Mouse (Mus musculus) limb, embryonic 11.5 days (tissue): ENCODE results near the gene Nmnat2. TPM values are rescaled to one million over a fixed set of nuclear protein-coding genes. Genes with fewer than 3 reads are reported as not detected.

Source experiments
- ATAC-seq: fragments of 200-750 bp; cut with Nextera tagmentation; 2 replicates; pipeline ENCODE4 v1.8.0; 2017; ENCODE audit warnings: low read depth; ENCODE audit not compliant: insufficient number of reproducible peaks, low FRiP score, low TSS enrichment
- DNase-seq: peaks from one replicate; pipeline ENCODE4 v3.0.0-alpha.2; 2015; ENCODE audit warnings: low spot score
- H3K27ac ChIP-seq: fragments of 300-500 bp; sonication (generic); replicated peaks from 2 replicates; pipeline ENCODE4 v1.5.1; 2014; ENCODE audit warnings: low read depth, mild to moderate bottlenecking, low read length
- H3K27me3 ChIP-seq: fragments of 300-500 bp; sonication (generic); 2 replicates; pipeline ENCODE4 v1.6.1; 2014; ENCODE audit warnings: mild to moderate bottlenecking, low read length, mixed read lengths; ENCODE audit not compliant: control insufficient read depth, insufficient read depth
- H3K36me3 ChIP-seq: fragments of 300-500 bp; sonication (generic); 2 replicates; pipeline ENCODE4 v1.6.1; 2014; ENCODE audit warnings: mild to moderate bottlenecking, low read length, moderate library complexity, mixed read lengths; ENCODE audit not compliant: control insufficient read depth, insufficient read depth
- H3K4me1 ChIP-seq: fragments of 300-500 bp; sonication (generic); 2 replicates; pipeline ENCODE4 v1.6.1; 2014; ENCODE audit warnings: low read length, mixed read lengths; ENCODE audit not compliant: control insufficient read depth, insufficient read depth
- H3K4me2 ChIP-seq: fragments of 300-500 bp; sonication (generic); 2 replicates; pipeline ENCODE4 v1.6.1; 2014; ENCODE audit warnings: low read depth, mild to moderate bottlenecking, moderate library complexity; ENCODE audit not compliant: severe bottlenecking
- H3K4me3 ChIP-seq: fragments of 300-500 bp; sonication (generic); 2 replicates; pipeline ENCODE4 v1.5.1; 2014; ENCODE audit warnings: low read depth, low read length
- H3K9ac ChIP-seq: fragments of 300-500 bp; sonication (generic); 2 replicates; pipeline ENCODE4 v1.6.1; 2014; ENCODE audit warnings: mild to moderate bottlenecking, low read length
- H3K9me3 ChIP-seq: fragments of 300-500 bp; sonication (generic); 2 replicates; pipeline ENCODE4 v1.6.1; 2016; ENCODE audit warnings: low read length; ENCODE audit not compliant: control insufficient read depth
- WGBS: fragments of 180-500 bp; shearing (Covaris S2); extraction: QIAGEN DNeasy Blood & Tissue Kit; methylation state at CpG from one replicate; pipeline ENCODE4 v1.1.7; 2014; 5-methylcytosine and 5-hydroxymethylcytosine counted together
- polyA plus RNA-seq: library from polyadenylated mRNA; unstranded; fragments of >200 nt; fragmentation: Nextera tagmentation; extraction: Ambion mirVana; gene quantifications from 2 replicates; pipeline ENCODE4 v1.2.1, GENCODE M21; 2014

The Nmnat2 gene
- polyA plus RNA-seq, 1 experiment from 2014 or later: 0.37 TPM

DNA sequence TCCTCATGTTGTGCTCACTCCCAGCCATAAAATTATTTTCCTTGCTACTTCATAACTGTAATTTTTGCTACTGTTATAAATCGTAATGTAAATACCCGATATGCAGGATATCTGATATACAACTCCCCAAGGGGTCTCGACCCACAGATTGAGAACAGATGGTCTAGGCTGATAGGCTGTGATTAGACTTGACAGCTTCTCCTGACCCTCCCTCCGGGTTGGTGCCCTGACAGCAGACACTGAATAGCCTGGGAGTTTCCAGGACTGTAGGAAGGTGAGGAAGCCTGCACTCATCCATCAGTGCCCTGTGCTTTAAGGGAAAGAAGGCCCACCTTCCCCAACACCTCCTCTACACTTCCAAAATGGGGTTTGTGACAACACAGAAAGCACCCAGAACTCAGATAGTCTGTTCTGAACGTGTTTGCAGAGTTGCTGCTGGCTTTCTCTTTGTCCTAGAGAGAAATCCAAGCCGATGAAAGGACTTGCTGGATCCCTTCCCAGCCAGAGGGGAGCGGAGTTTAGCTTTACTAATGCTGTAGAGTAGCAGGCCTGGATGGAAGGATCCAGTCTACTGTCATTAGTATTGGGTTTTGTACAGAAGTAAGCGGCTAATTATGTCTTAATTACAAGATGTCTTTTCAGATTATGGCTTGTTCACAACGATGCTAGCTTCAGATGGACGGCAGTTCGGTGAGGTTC is 61.8 kb downstream of the Nmnat2 start:
- Histone ChIP-seq H3K27me3 (no peaks in the 10 kb centered on the region), H3K4me3 (no peak overlapping the region), H3K9me3 (no peaks in the 10 kb centered on the region), H3K9ac (no peak overlapping the region), H3K4me2 (no peak overlapping the region), H3K4me1 (peaks cover 4% of the 10 kb centered on the region; the same call in 1 of the 2 replicates), H3K27ac (no peak overlapping the region; the same call in 1 of the 2 replicates), H3K36me3 (no peaks in the 10 kb centered on the region)
- no peak for ATAC-seq
- peak; percentile 33 for DNase-seq
- 48% methylated on average over 11 of the region's 11 CpGs for WGBS

DNA sequence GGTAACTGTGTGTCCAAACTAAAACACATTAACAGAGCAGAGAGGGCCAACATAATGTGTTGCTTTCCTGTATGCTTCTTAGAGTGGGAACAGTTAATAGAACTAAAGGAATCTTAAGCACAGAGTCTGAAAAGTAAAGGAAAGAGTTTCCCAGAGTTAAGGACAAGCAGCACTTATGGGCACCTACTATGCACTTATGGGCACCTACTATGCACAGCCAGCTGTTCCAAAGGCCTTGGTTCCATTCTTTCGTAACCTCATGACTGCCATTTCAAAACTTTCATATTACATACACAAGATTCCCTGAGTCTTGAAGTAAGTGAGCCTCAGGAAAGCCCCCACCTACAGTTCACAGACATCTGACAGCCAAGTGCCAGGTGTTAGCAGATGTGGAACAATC is 64.3 kb downstream of the Nmnat2 start:
- no peaks in the 10 kb centered on the region for H3K27me3 ChIP-seq
- no peak overlapping the region for H3K4me3 ChIP-seq
- no peak for ATAC-seq
- WGBS: 90% methylated on average over 1 of the region's 1 CpGs
- H3K4me1 ChIP-seq: peaks cover 4% of the 10 kb centered on the region; the same call in 1 of the 2 replicates
- no peaks in the 10 kb centered on the region for H3K36me3 ChIP-seq
- no peak for DNase-seq
- no peak overlapping the region for H3K9ac ChIP-seq
- no peaks in the 10 kb centered on the region for H3K9me3 ChIP-seq
- no peak overlapping the region for H3K4me2 ChIP-seq
- no peak overlapping the region for H3K27ac ChIP-seq

DNA sequence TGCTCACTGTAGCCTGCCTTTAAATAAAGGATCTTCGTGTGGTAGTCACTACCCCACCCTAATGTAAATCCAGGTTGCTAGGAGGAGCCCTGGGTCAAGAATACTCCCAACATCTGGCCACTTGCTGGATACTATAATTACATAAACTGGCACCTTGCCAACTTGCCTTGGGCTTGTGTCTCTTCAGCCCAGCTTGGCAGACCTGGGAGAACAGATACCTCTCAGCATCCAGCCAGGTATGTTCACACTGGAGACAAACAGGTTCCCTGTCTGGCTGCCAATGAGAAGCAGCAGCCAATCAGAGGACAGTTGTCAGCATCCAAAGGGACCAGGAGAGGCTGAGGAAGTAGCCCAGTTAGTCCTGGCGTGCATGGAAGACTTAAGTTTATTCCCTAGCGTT is 64.8 kb downstream of the Nmnat2 start:
- Histone ChIP-seq H3K27me3 (no peaks in the 10 kb centered on the region), H3K4me2 (no peak overlapping the region), H3K4me3 (no peak overlapping the region), H3K27ac (no peak overlapping the region), H3K9ac (no peak overlapping the region), H3K4me1 (peaks cover 4% of the 10 kb centered on the region; the same call in 1 of the 2 replicates), H3K36me3 (no peaks in the 10 kb centered on the region), H3K9me3 (no peaks in the 10 kb centered on the region)
- no peak for ATAC-seq
- DNase-seq: no peak
- WGBS: 74% methylated on average over 3 of the region's 3 CpGs

DNA sequence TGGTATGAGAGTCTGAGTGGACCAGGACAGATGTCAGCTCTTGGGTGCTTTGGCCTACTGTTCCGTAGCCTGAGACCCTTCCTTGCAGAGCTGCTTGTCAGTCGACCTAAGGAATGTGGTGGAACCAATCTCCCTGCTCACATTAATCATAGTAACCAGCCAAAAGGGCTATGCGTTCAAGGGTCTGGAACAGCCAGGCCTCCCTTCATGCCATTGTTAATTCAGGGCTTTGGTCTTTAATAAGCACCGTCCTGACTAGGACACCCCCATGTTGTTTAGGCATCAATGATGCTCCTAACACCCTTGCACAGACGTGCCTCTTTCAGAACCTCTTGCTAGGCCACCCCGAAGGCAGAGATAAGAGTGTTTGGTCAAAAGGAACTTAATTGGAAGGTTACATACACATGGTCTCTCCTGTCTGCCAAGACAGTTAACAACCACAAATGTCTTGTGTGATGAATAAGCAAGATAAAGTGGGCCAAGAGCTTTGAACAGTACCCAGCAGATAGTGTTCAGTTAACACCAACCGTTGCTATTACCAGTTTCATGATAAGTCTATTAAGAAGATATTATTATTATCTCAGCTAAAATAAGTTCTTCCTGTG is 66.3 kb downstream of the Nmnat2 start:
- H3K4me1 ChIP-seq: peaks cover 4% of the 10 kb centered on the region; the same call in 1 of the 2 replicates
- H3K9me3 ChIP-seq: no peaks in the 10 kb centered on the region
- H3K27me3 ChIP-seq: no peaks in the 10 kb centered on the region
- no peak overlapping the region for H3K4me3 ChIP-seq
- H3K4me2 ChIP-seq: no peak overlapping the region
- DNase-seq (no peak), ATAC-seq (no peak)
- no peak overlapping the region for H3K27ac ChIP-seq
- H3K36me3 ChIP-seq: no peaks in the 10 kb centered on the region
- H3K9ac ChIP-seq: no peak overlapping the region
- WGBS: 40% methylated on average over 7 of the region's 7 CpGs

DNA sequence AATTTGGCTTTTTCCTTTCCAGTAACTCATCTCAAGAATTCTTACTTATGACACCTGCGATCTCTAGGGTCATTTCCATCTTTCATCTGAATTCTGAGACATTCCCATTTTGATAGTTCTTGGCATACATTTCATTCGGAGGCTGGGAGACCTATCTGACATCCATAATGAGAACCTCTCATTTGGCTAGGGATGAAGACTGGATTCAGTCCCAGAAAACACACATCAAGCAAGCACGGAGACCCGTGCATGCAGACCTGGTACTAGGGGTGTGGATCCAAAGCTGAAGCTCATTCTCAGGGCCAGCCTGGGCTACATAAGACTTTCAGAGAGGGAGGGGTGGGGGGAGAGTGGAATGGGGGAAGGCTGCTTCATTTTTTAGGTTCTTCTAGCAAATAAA is 68.2 kb downstream of the Nmnat2 start:
- no peak overlapping the region for H3K27ac ChIP-seq
- H3K9ac ChIP-seq: no peak overlapping the region
- no peaks in the 10 kb centered on the region for H3K4me1 ChIP-seq
- H3K4me3 ChIP-seq: no peak overlapping the region
- no peaks in the 10 kb centered on the region for H3K9me3 ChIP-seq
- ATAC-seq (no peak), DNase-seq (no peak)
- H3K4me2 ChIP-seq: no peak overlapping the region
- WGBS: 91% methylated on average over 4 of the region's 4 CpGs
- no peaks in the 10 kb centered on the region for H3K27me3 ChIP-seq
- no peaks in the 10 kb centered on the region for H3K36me3 ChIP-seq

DNA sequence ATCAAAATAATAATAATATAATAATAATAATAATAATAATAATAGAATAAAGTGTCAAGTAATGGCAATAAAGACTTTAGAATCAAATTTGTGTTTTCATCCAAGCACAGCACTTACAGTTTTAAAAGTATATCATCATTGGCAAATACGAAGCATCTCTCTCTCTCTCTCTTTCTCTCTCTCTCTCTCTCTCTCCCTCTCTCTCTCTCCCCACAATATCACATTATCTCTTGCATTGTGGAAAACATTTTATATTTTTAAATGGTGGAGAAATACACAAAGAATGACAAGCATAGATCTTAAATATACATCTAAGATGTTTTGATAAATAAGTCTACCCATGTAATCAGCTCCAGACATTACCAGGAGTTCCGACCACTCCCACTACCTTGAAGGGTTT is 69.1 kb downstream of the Nmnat2 start:
- WGBS: 87% methylated on average over 2 of the region's 2 CpGs

DNA sequence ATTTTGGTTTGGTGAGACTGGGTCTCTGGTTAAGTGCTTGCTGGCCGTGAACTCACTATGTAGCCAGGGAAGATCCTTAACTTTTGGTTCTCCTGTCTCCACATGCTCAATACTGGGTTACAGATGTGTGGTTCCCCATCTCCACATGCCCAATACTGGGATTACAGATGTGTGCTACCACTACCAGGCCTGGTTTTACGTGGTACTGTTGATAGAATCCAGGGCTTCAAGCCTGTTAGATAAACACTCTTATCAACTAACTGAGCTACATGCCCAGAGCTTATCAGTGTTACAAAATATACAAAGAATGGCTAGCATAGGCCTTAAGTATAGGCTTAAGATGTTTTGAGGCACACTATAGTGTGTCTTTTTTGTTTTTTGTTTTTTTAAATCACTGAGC is 69.7 kb downstream of the Nmnat2 start:
- DNase-seq (no peak), ATAC-seq (no peak)
- Histone ChIP-seq H3K9ac (no peak overlapping the region), H3K4me1 (no peaks in the 10 kb centered on the region), H3K36me3 (no peaks in the 10 kb centered on the region), H3K4me2 (no peak overlapping the region), H3K27me3 (no peaks in the 10 kb centered on the region), H3K9me3 (no peaks in the 10 kb centered on the region), H3K27ac (no peak overlapping the region), H3K4me3 (no peak overlapping the region)
- 49% methylated on average over 2 of the region's 2 CpGs for WGBS

More for the DNA sequence above, 69.1 kb downstream of the Nmnat2 start:
- H3K36me3 ChIP-seq: no peaks in the 10 kb centered on the region
- DNase-seq (no peak), ATAC-seq (no peak)
- H3K27me3 ChIP-seq: no peaks in the 10 kb centered on the region
- no peaks in the 10 kb centered on the region for H3K9me3 ChIP-seq
- H3K9ac ChIP-seq: no peak overlapping the region
- H3K4me3 ChIP-seq: no peak overlapping the region
- no peak overlapping the region for H3K27ac ChIP-seq
- no peaks in the 10 kb centered on the region for H3K4me1 ChIP-seq
- no peak overlapping the region for H3K4me2 ChIP-seq

DNA sequence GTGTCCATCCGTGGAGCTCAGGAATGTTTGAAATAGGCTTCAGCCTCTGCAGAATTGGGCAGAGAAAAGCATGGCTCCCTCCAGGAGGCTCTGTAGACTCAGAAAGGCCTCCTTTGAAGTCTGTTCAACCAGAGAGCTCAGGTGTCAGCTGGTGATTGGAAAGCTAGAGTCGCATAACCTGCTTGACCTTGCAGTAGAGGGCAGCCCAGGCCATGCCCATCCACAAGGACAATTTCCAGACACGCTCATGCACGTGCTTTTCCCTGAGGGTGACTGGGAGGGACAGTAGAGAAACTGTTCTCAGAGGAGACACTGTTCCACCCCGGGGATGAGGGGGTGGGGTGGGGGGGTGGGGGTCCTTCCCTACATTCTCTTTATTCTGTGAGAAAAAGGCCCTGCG is 76.6 kb downstream of the Nmnat2 start:
- Histone ChIP-seq H3K9me3 (no peaks in the 10 kb centered on the region), H3K4me1 (peaks cover 3% of the 10 kb centered on the region; the same call in 1 of the 2 replicates), H3K27ac (no peak overlapping the region), H3K27me3 (no peaks in the 10 kb centered on the region), H3K36me3 (no peaks in the 10 kb centered on the region), H3K9ac (no peak overlapping the region), H3K4me2 (no peak overlapping the region), H3K4me3 (no peak overlapping the region)
- ATAC-seq (no peak), DNase-seq (no peak)
- WGBS: 38% methylated on average over 6 of the region's 6 CpGs
